Mouse (Mus musculus) neural tube, embryonic 11.5 days (tissue): ENCODE measurements at regions not wholly inside any gene's neighbourhood (a gene's known extent, or its start where the extent isn't known, plus 50 kb on each side); places are given as distances from the start of the nearest gene placed in this dataset.

Source experiments
- ATAC-seq: fragments of 200-750 bp; cut with Nextera tagmentation; 2 replicates; pipeline ENCODE4 v1.8.0; 2017; ENCODE audit warnings: moderate number of reproducible peaks, mild to moderate bottlenecking, moderate TSS enrichment, moderate library complexity; ENCODE audit not compliant: insufficient read depth, low FRiP score, low TSS enrichment
- DNase-seq: peaks from one replicate; pipeline ENCODE4 v3.0.0-alpha.2; 2015; ENCODE audit warnings: low spot score
- H3K27ac ChIP-seq: fragments of 300-500 bp; sonication (generic); 2 replicates; pipeline ENCODE4 v1.5.1; 2014; ENCODE audit warnings: low read depth, mild to moderate bottlenecking, low read length
- H3K27me3 ChIP-seq: fragments of 300-500 bp; sonication (generic); 2 replicates; pipeline ENCODE4 v1.6.1; 2014; ENCODE audit warnings: mild to moderate bottlenecking, low read length, mixed read lengths; ENCODE audit not compliant: control insufficient read depth, insufficient read depth
- H3K36me3 ChIP-seq: fragments of 300-500 bp; sonication (generic); 2 replicates; pipeline ENCODE4 v1.6.1; 2014; ENCODE audit warnings: mild to moderate bottlenecking, low read length, moderate library complexity, mixed read lengths; ENCODE audit not compliant: control insufficient read depth, insufficient read depth
- H3K4me1 ChIP-seq: fragments of 300-500 bp; sonication (generic); 2 replicates; pipeline ENCODE4 v1.6.1; 2014; ENCODE audit warnings: low read length, mixed read lengths; ENCODE audit not compliant: control insufficient read depth, insufficient read depth
- H3K4me2 ChIP-seq: fragments of 300-500 bp; sonication (generic); 2 replicates; pipeline ENCODE4 v1.6.1; 2014; ENCODE audit warnings: low read depth, mild to moderate bottlenecking, moderate library complexity
- H3K4me3 ChIP-seq: fragments of 300-500 bp; sonication (generic); 2 replicates; pipeline ENCODE4 v1.5.1; 2014; ENCODE audit warnings: low read depth, low read length
- H3K9ac ChIP-seq: fragments of 300-500 bp; sonication (generic); 2 replicates; pipeline ENCODE4 v1.6.1; 2014; ENCODE audit warnings: mild to moderate bottlenecking, low read length
- H3K9me3 ChIP-seq: fragments of 300-500 bp; sonication (generic); 2 replicates; pipeline ENCODE4 v1.6.1; 2016; ENCODE audit warnings: low read length; ENCODE audit not compliant: control insufficient read depth
- WGBS: fragments of 180-500 bp; shearing (Covaris S2); extraction: QIAGEN DNeasy Blood & Tissue Kit; methylation state at CpG from one replicate; pipeline ENCODE4 v1.1.7; 2014; 5-methylcytosine and 5-hydroxymethylcytosine counted together

DNA sequence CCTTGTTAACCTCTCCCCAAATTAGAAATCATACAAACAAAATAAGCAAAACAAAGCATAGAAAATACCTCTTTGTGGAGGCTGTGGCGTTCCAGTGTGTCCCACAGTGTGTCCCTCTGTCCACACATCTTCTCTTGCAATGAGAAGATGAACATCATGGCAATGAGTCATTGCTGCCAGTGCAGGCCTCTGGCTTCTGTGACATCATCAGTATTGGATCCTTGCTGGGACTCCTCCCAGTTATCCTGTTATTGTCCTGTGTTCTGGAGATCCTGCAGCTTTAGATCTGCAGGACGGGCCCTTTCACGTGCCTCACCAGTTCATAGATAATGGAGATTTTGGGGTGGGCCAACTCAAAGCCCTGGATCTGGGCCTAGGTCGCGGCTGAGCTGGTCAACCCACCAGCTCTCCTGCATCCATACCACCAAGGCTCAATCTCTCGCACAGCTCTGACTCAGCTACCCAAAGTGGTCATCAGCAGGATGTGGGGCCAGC, 80.9 kb downstream of the Tmem212 start:
- DNase-seq (no peak), ATAC-seq (no peak)
- no peaks in the 10 kb centered on the region for H3K4me1 ChIP-seq
- WGBS: 87% methylated on average over 6 of the region's 6 CpGs
- no peaks in the 10 kb centered on the region for H3K36me3 ChIP-seq
- no peak overlapping the region for H3K4me2 ChIP-seq
- no peak overlapping the region for H3K9ac ChIP-seq
- no peak overlapping the region for H3K27ac ChIP-seq
- no peaks in the 10 kb centered on the region for H3K9me3 ChIP-seq
- no peak overlapping the region for H3K4me3 ChIP-seq
- H3K27me3 ChIP-seq: no peaks in the 10 kb centered on the region

DNA sequence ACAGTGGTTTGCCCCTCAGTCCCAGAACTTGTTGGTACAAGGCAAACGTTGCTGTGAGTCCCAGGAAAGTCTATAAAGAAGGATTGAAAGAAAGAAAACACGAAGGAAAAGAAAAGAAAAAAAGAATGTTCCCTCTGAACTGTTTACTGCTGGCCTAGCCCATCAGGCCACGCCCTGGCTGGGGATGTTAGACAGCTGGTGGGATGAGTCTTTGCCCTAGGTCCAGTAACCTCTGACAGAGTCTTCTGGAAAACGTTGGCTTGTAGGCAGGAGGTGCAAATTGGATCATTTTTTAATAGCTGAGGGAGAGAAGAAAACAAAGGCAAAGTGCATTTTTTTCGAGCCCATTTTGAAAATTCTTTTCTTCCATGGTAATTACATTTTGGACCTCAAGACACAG, 91.9 kb downstream of the Tmem212 start:
- Histone ChIP-seq H3K4me3 (no peak overlapping the region), H3K9ac (no peak overlapping the region), H3K27me3 (no peaks in the 10 kb centered on the region), H3K4me1 (no peaks in the 10 kb centered on the region), H3K9me3 (no peaks in the 10 kb centered on the region), H3K36me3 (no peaks in the 10 kb centered on the region), H3K4me2 (no peak overlapping the region), H3K27ac (no peak overlapping the region)
- no peak for DNase-seq
- ATAC-seq: no peak
- WGBS: 75% methylated on average over 5 of the region's 5 CpGs

DNA sequence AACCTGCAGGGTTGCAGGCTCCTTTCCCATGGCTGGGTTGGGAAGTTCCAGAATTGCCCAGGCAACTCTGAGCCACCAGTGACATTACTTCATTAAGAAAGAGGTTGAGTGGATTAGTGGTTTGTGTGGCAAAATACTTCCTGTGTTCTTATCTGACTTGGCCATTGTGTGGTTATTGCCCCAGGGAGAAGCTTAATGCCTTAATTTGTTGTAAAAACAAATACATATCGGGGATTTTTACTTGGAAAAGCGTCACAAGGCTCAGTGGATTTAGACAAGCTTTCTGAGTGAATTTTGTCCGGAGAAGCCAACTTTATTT, 80.5 kb upstream of the Fndc3b start:
- Histone ChIP-seq H3K36me3 (no peaks in the 10 kb centered on the region), H3K4me2 (no peak overlapping the region), H3K27me3 (no peaks in the 10 kb centered on the region), H3K9me3 (no peaks in the 10 kb centered on the region), H3K4me1 (0 out of 2 replicates have a peak, but pooled peaks cover under 1% of the 10 kb centered on the region), H3K9ac (no peak overlapping the region), H3K27ac (no peak overlapping the region), H3K4me3 (no peak overlapping the region)
- DNase-seq: no peak
- 86% methylated on average over 3 of the region's 3 CpGs for WGBS
- no peak for ATAC-seq

DNA sequence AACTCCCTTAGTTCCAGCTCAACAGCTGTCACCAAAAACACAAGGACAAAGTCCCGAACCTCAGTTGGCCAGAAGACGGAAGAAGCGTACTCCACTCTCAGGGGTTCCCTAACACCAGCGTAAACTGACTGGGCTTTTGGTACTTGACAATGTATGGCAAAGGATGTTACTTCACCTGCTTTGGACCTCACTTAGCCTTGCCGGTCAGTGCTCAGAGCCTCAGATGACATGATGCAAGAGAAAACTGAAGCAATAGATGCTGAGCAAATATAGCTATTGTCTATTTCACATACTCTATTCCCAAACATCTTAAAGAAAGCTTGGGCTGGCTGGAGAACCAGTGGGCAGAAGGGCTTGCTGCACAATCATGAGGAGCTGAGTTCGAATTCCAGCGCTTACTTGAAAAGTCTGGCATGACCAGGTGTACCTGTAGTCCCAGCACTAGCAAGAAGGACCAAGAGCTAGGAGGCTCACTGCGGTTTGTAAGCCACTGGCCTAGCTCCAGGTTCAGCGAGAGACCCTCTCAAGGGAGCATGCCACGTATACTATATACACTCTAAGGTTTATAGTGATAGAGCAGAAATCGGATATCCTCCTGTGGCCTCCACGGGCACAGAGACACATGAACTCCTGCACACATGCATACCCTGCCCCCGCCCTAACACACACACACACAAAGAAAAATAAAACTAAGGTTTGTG, 80.0 kb upstream of the Fndc3b start:
- no peaks in the 10 kb centered on the region for H3K9me3 ChIP-seq
- ATAC-seq: no peak
- no peak overlapping the region for H3K27ac ChIP-seq
- no peak for DNase-seq
- H3K4me2 ChIP-seq: no peak overlapping the region
- H3K9ac ChIP-seq: no peak overlapping the region
- no peak overlapping the region for H3K4me3 ChIP-seq
- H3K36me3 ChIP-seq: no peaks in the 10 kb centered on the region
- 91% methylated on average over 13 of the region's 13 CpGs for WGBS
- H3K4me1 ChIP-seq: 0 out of 2 replicates have a peak, but pooled peaks cover 3% of the 10 kb centered on the region
- no peaks in the 10 kb centered on the region for H3K27me3 ChIP-seq

DNA sequence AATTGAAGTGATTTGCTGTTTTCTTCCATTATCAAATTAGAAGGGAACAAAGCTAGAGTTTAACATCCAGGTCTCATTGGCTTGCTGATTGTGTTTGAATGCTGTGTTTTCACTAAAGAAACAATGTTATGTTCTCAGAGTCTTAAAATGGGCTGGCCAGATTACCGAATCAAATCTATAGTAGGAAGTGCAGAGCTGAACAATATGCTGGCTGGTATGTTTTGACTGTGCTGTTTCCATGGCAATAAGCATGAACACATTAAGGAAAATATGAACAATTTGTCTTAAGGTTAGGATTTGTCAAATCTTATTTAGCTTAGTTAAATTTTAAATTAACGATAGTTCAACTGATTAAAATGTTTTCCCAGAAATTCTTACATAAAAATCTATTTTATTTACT, 72.8 kb upstream of the Fndc3b start:
- Histone ChIP-seq H3K9me3 (no peaks in the 10 kb centered on the region), H3K4me2 (no peak overlapping the region), H3K4me1 (peaks cover 13% of the 10 kb centered on the region), H3K27ac (no peak overlapping the region), H3K27me3 (no peaks in the 10 kb centered on the region), H3K9ac (no peak overlapping the region), H3K4me3 (no peak overlapping the region), H3K36me3 (no peaks in the 10 kb centered on the region)
- DNase-seq (no peak), ATAC-seq (no peak)
- 84% methylated on average over 2 of the region's 2 CpGs for WGBS

DNA sequence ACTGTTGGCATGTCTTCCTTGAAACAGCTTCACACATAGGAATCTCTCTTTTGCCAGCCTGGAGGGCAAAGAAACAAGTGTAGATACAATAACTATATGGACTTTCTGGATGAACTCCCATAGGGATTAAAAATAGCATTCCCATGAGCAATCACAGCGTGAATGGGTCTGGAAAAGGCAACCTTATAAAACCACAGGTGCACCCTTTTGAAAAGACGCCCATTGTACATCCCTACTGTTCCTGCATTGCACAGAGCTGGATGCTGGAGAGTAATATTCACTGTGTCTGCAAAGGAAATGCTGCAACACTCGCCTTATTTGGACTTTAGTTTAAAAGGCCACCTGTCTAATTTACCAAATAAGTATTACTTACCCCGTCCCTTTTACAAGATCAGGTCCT, 72.4 kb upstream of the Fndc3b start:
- no peak overlapping the region for H3K9ac ChIP-seq
- H3K9me3 ChIP-seq: no peaks in the 10 kb centered on the region
- H3K36me3 ChIP-seq: no peaks in the 10 kb centered on the region
- DNase-seq (no peak), ATAC-seq (no peak)
- H3K4me1 ChIP-seq: peaks cover 13% of the 10 kb centered on the region
- H3K27me3 ChIP-seq: no peaks in the 10 kb centered on the region
- 67% methylated on average over 4 of the region's 4 CpGs for WGBS
- no peak overlapping the region for H3K4me2 ChIP-seq
- no peak overlapping the region for H3K4me3 ChIP-seq
- no peak overlapping the region for H3K27ac ChIP-seq

DNA sequence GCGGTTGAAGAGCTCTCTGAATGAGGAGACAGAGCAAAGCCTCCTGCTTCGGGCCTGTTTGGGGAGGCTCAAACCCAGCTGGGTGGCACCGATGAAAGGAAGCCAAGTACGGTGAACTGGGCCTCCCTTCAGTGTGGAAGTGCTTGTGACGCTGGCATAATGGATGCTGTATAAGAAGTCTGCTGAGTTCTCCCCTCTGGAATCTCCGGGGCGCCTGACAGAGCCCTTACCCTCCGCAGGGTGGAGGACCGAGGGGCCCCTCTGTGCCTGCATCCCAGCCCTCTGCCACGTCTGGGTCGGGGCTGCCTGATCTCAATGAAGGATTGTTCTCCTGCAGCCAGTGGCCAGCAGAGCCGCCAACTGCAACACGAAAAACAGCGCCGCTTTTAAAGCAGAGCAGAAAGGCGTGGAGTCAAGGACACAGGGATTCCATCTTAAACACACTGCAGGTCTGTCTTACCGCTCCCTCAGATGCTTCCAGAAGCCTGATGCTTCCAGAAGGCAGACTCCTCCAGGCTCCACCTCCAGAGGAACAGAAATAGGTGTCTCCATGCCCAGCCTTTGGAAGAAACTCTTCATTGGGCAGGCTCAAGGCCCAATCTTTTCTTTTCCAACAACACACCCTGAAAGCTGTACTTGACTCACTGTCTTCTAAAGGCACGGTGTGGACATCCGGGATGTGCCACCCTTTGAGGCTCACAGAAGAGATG, 71.1 kb upstream of the Fndc3b start:
- H3K4me1 ChIP-seq: peaks cover 13% of the 10 kb centered on the region
- 29% methylated on average over 19 of the region's 19 CpGs for WGBS
- no peak overlapping the region for H3K9ac ChIP-seq
- H3K27me3 ChIP-seq: no peaks in the 10 kb centered on the region
- H3K4me2 ChIP-seq: no peak overlapping the region
- no peak overlapping the region for H3K4me3 ChIP-seq
- H3K9me3 ChIP-seq: no peaks in the 10 kb centered on the region
- DNase-seq: peak; percentile 60
- H3K27ac ChIP-seq: 0 out of 2 replicates have a peak overlapping the region, but pooled peaks have one; percentile 5
- peak; percentile 49; the same call in 1 of the 2 replicates for ATAC-seq
- no peaks in the 10 kb centered on the region for H3K36me3 ChIP-seq

DNA sequence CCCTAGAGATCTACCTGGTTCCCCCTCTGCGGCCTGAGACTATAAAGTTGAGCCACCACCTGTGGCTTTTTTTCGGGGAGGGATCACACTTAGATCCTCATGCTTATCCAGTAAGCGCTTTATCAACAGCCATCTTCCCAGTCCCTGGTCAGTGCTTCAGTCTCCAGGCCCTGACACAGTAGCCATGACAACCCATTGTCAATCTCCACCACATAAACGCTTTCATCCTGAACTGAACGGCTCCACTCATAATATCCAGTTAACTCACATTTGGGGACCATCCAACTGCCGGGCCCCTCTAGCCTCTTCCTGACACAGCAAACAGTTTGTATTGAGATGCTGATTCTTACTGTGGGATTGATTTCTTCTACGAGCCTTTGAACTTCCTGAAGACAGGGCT, 68.8 kb upstream of the Fndc3b start:
- peaks cover 10% of the 10 kb centered on the region for H3K4me1 ChIP-seq
- ATAC-seq (no peak), DNase-seq (no peak)
- no peaks in the 10 kb centered on the region for H3K36me3 ChIP-seq
- no peak overlapping the region for H3K4me2 ChIP-seq
- no peak overlapping the region for H3K27ac ChIP-seq
- 39% methylated on average over 7 of the region's 7 CpGs for WGBS
- H3K9ac ChIP-seq: no peak overlapping the region
- no peak overlapping the region for H3K4me3 ChIP-seq
- no peaks in the 10 kb centered on the region for H3K9me3 ChIP-seq
- no peaks in the 10 kb centered on the region for H3K27me3 ChIP-seq

DNA sequence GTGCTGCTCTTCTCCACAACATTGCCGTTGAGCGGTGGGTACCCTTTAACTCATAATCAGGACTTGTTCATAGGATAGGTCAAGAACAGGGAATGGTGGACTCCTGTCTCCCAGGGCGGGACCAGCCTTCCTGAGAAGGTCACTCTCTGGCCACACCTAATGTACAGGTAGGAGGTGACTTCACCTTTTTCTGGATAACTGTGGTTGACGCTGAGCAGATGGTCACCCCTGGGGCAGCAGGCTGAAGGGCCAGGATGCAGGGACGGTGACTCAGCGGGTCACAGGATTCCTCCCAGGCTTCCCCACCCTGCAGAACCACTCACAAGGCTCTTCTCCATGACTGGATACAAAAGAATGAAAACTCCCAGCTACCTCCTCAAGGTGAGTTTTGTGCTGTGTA, 66.6 kb upstream of the Fndc3b start:
- Histone ChIP-seq H3K4me2 (no peak overlapping the region), H3K27me3 (no peaks in the 10 kb centered on the region), H3K4me3 (no peak overlapping the region), H3K9ac (no peak overlapping the region), H3K36me3 (no peaks in the 10 kb centered on the region), H3K4me1 (peaks cover 10% of the 10 kb centered on the region), H3K27ac (no peak overlapping the region), H3K9me3 (no peaks in the 10 kb centered on the region)
- ATAC-seq (no peak), DNase-seq (no peak)
- 91% methylated on average over 6 of the region's 6 CpGs for WGBS
